Mouse (Mus musculus): ENCODE measurements around the gene Ppp1r14a. TPM values are rescaled to one million over a fixed set of nuclear protein-coding genes. Genes with fewer than 3 reads are reported as not detected.

Ppp1r14a gene
- total and polyA plus RNA-seq, 3 experiments, result 3.8 to 7.1 TPM; not detected in 1

DNA sequence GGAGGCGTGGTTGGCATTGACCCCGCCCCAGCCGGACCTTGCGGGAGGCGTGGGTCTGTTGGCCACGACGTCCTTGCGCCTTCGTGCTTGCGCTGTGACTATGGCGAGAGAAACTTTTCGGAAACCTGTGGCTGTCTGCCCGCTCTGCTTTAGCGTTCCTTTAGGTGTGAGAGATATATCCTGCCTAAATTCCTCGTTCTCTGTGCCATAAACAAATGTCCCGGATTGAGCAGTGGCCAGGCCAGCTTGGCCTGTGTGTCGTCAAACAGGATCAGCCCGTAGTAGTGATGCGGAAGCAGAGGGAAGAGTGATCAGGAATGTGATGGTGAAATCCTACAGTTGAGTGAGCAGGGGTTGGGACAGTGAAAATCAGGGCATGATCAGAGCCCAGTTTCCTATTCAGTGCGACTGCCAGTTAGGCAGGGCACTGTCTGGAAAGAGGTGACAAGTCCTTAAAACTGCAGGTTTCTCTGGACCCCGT, 7.0 kb upstream of the Ppp1r14a start:
- Histone ChIP-seq H3K79me2 (ENCODE audit: control insufficient read depth, insufficient read depth, low read length, poor library complexity) (peaks cover 10% of the 10 kb centered on the region), H3K27me3 (ENCODE audit: control insufficient read depth in 1 of 2, insufficient read depth in 2 of 2, low read length in 2 of 2) (no peaks in the 10 kb centered on the region), H3K4me3 (ENCODE audit: control insufficient read depth in 1 of 2, insufficient read depth in 1 of 2, low read depth in 2 of 2, low read length in 2 of 2) (peak overlapping the region; percentile 82 to 89), H3K4me1 (ENCODE audit: control insufficient read depth in 1 of 2, insufficient read depth in 2 of 2, low read length in 2 of 2) (peaks cover 22 to 32% of the 10 kb centered on the region in 2 experiments), H3K27ac (ENCODE audit: control insufficient read depth, low read depth, low read length) (no peak overlapping the region), H3K9me3 (replicated peaks; ENCODE audit: insufficient read depth, low read length) (no peaks in the 10 kb centered on the region), H3K9ac (ENCODE audit: control insufficient read depth, low read depth, low read length, poor library complexity, severe bottlenecking) (no peak overlapping the region; the same call in 1 of the 2 replicates), H3K36me3 (ENCODE audit: control insufficient read depth in 1 of 2, insufficient read depth in 2 of 2, low read length in 2 of 2) (peaks cover 0 to 19% of the 10 kb centered on the region in 2 experiments; a peak in 2 of 4 replicates)
- TF ChIP-seq MXI1 (IDR thresholded peaks at IDR 0.05; ENCODE audit: low read depth, low read length) (no peak), HCFC1 (IDR thresholded peaks at IDR 0.05; ENCODE audit: low read depth, low read length) (no peak), MYC (IDR thresholded peaks at IDR 0.05; ENCODE audit: low read depth, low read length) (no peak), CHD2 (IDR thresholded peaks at IDR 0.05; ENCODE audit: low read length) (no peak), ZMIZ1 (IDR thresholded peaks at IDR 0.05; ENCODE audit: low read depth, low read length) (no peak), USF2 (IDR thresholded peaks at IDR 0.05; ENCODE audit: borderline replicate concordance in 1 of 2, insufficient read depth in 1 of 2, low read depth in 1 of 2, low read length in 2 of 2) (no peak), MYB (IDR thresholded peaks at IDR 0.05; ENCODE audit: low read depth, low read length) (no peak)
- peak; percentile 35 for DNase-seq (ENCODE audit: low read depth, low spot score)

DNA sequence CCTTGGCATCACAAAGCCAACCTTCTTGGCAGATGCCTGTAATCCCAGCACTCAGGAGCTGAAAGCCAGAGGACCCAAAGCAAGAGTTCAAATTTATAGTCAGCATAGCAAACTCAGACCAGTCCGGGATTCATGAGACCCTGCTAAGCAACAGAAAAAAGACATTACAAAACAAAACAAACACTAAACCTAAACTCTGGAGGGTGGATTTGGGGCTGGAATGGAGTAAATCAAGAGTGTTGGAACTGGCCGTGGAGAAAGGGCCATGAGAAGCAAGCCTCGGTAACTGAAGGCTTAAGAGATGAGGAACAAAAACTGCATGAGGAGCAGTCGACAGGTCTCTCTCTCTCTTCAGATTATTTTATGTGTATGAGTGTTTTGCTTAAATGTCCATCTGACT, 5.2 kb upstream of the Ppp1r14a start:
- Histone ChIP-seq H3K36me3 (ENCODE audit: control insufficient read depth in 1 of 2, insufficient read depth in 2 of 2, low read length in 2 of 2) (peaks cover 0 to 19% of the 10 kb centered on the region in 2 experiments; a peak in 2 of 4 replicates), H3K9me3 (replicated peaks; ENCODE audit: insufficient read depth, low read length) (no peaks in the 10 kb centered on the region), H3K4me1 (ENCODE audit: control insufficient read depth in 1 of 2, insufficient read depth in 2 of 2, low read length in 2 of 2) (peaks cover 22 to 32% of the 10 kb centered on the region in 2 experiments), H3K27ac (ENCODE audit: control insufficient read depth, low read depth, low read length) (peak overlapping the region; percentile 75), H3K27me3 (ENCODE audit: control insufficient read depth in 1 of 2, insufficient read depth in 2 of 2, low read length in 2 of 2) (no peaks in the 10 kb centered on the region), H3K79me2 (ENCODE audit: control insufficient read depth, insufficient read depth, low read length, poor library complexity) (peaks cover 10% of the 10 kb centered on the region), H3K9ac (ENCODE audit: control insufficient read depth, low read depth, low read length, poor library complexity, severe bottlenecking) (peak overlapping the region; percentile 36), H3K4me3 (ENCODE audit: control insufficient read depth in 1 of 2, insufficient read depth in 1 of 2, low read depth in 2 of 2, low read length in 2 of 2) (peak overlapping the region in 1 of 2 experiments; percentile 30; a peak in 2 of 4 replicates)
- peak; percentile 66 for DNase-seq (ENCODE audit: low read depth, low spot score)
- TF ChIP-seq GATA1 (IDR thresholded peaks at IDR 0.05; ENCODE audit: low read depth, low read length) (no peak), SIN3A (IDR thresholded peaks at IDR 0.05; ENCODE audit: low read length) (0 out of 2 replicates have a peak, but pooled peaks have one; percentile 25)

DNA sequence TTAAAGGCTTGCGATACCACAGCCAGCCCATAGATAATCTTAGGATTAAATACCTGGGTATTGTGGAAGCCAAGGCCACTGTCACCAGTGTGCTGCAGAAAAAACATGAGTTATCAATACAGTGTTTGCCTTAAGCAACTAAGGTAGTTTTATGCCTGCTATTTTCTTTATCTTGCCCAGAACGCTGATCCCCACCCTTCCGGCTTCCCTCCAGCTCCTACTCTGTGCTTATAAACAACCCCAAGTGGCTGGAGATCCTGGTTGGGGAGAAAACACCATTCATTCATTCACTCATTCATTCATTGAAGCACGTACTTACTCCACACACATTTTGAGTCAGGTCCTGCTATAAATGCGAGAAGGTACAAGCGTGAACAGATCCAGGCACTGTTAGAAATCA, 4.6 kb upstream of the Ppp1r14a start:
- Histone ChIP-seq H3K4me1 (ENCODE audit: control insufficient read depth in 1 of 2, insufficient read depth in 2 of 2, low read length in 2 of 2) (peaks cover 22 to 34% of the 10 kb centered on the region in 2 experiments), H3K9ac (ENCODE audit: control insufficient read depth, low read depth, low read length, poor library complexity, severe bottlenecking) (peak overlapping the region; percentile 36), H3K27me3 (ENCODE audit: control insufficient read depth in 1 of 2, insufficient read depth in 2 of 2, low read length in 2 of 2) (no peaks in the 10 kb centered on the region), H3K27ac (ENCODE audit: control insufficient read depth, low read depth, low read length) (peak overlapping the region; percentile 75), H3K36me3 (ENCODE audit: control insufficient read depth in 1 of 2, insufficient read depth in 2 of 2, low read length in 2 of 2) (peaks cover 0 to 19% of the 10 kb centered on the region in 2 experiments; a peak in 2 of 4 replicates), H3K4me3 (ENCODE audit: control insufficient read depth in 1 of 2, insufficient read depth in 1 of 2, low read depth in 2 of 2, low read length in 2 of 2) (peak overlapping the region in 1 of 2 experiments; percentile 30; a peak in 1 of 4 replicates), H3K9me3 (replicated peaks; ENCODE audit: insufficient read depth, low read length) (no peaks in the 10 kb centered on the region), H3K79me2 (ENCODE audit: control insufficient read depth, insufficient read depth, low read length, poor library complexity) (peaks cover 10% of the 10 kb centered on the region)
- peak; percentile 76 for DNase-seq (ENCODE audit: low read depth, low spot score)
- TF ChIP-seq HCFC1 (IDR thresholded peaks at IDR 0.05; ENCODE audit: low read depth, low read length), result peak; percentile 49; the same call in 1 of the 2 replicates
- TF ChIP-seq TBP (IDR thresholded peaks at IDR 0.05; ENCODE audit: low read depth, low read length), result no peak
- TF ChIP-seq SIN3A (IDR thresholded peaks at IDR 0.05; ENCODE audit: low read length), result no peak; the same call in none of the 2 replicates
- no peak for TF ChIP-seq UBTF (IDR thresholded peaks at IDR 0.05; ENCODE audit: borderline replicate concordance, insufficient read depth, low read depth, low read length)
- peak; percentile 36; the same call in 1 of the 2 replicates for TF ChIP-seq ELF1 (IDR thresholded peaks at IDR 0.05; ENCODE audit: low read depth, low read length)
- peak; percentile 71 for TF ChIP-seq ZKSCAN1 (IDR thresholded peaks at IDR 0.05; ENCODE audit: low read depth, low read length)
- no peak for TF ChIP-seq JUND (IDR thresholded peaks at IDR 0.05; ENCODE audit: low read depth, low read length)
- TF ChIP-seq ETS1 (IDR thresholded peaks at IDR 0.05; ENCODE audit: low read depth, low read length), result no peak; the same call in 1 of the 2 replicates
- TF ChIP-seq CHD1 (IDR thresholded peaks at IDR 0.05; ENCODE audit: low read depth, low read length), result no peak
- no peak for TF ChIP-seq ZMIZ1 (IDR thresholded peaks at IDR 0.05; ENCODE audit: low read depth, low read length)
- TF ChIP-seq GATA1 (IDR thresholded peaks at IDR 0.05; ENCODE audit: low read depth, low read length), result peak; percentile 84
- TF ChIP-seq MYC (IDR thresholded peaks at IDR 0.05; ENCODE audit: low read depth, low read length), result 0 out of 2 replicates have a peak, but pooled peaks have one; percentile 10
- TF ChIP-seq MAX (IDR thresholded peaks at IDR 0.05; ENCODE audit: low read length), result no peak
- no peak for TF ChIP-seq E2F4 (IDR thresholded peaks at IDR 0.05; ENCODE audit: borderline replicate concordance, low read depth, low read length)
- no peak for TF ChIP-seq USF2 (IDR thresholded peaks at IDR 0.05; ENCODE audit: borderline replicate concordance in 1 of 2, insufficient read depth in 1 of 2, low read depth in 1 of 2, low read length in 2 of 2)
- no peak for TF ChIP-seq POLR2AphosphoS5 (IDR thresholded peaks at IDR 0.05; ENCODE audit: borderline replicate concordance, low read depth, low read length)
- no peak for TF ChIP-seq POLR2AphosphoS2 (IDR thresholded peaks at IDR 0.05; ENCODE audit: low read length)
- TF ChIP-seq RCOR1 (IDR thresholded peaks at IDR 0.05; ENCODE audit: low read depth, low read length), result no peak
- TF ChIP-seq RAD21 (IDR thresholded peaks at IDR 0.05; ENCODE audit: low read depth, low read length), result no peak
- peak; percentile 42 for TF ChIP-seq TAL1 (IDR thresholded peaks at IDR 0.05; ENCODE audit: low read length)
- TF ChIP-seq SMC3 (IDR thresholded peaks at IDR 0.05; ENCODE audit: low read depth, low read length), result no peak

All from MEL (cell line).